Comparison of ENCODE assay signal across 20 mouse cellular contexts in the genomic region with DNA sequence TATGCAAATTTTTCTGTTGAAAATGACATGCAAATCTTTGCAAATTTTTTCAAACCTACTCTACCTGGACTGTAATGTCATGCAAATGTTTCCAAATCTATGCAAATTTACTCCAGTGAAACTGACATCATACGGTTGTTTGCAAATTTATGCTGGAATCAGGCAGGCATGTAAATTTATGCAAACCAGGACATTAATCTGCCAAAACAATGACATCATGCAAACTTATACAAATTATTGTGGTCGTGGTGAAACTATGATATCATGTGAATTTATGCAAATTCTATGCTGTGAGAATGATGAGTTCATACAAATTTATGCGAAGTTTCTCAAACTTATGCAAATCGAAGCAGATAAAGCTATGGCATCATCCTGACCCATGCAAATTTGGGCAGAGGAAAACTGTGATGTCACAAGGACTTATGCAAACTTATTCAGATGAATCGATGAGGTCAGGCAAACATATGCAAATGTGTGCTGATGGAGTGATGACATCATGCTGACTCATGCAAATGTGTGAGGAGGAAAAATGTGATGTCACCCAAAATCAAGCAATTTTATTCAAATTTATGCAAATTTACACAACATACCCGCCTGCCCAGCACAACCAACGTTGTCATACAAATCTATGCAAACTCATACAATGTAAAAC. TPM values are rescaled to one million over a fixed set of nuclear protein-coding genes. Genes with fewer than 3 reads are reported as not detected.
DNase-seq lines count a peak whose midpoint lies in the region; ATAC-seq and TF ChIP-seq lines count a peak whose summit lies in the region.
"Had no signal": no experiment of that assay in that cellular context is flagged by ENCODE, and none has a peak within 500 bp of the region (broad histone marks: within the 10 kb centered on the region; RNA-seq: fewer than 3 reads in every experiment).

No protein-coding gene starts in this region.

- 91% methylated on average over 7 of the region's 7 CpGs for WGBS in lung, embryonic 14.5 days
- WGBS in embryonic facial prominence, embryonic 11.5 days = 93% methylated on average over 7 of the region's 7 CpGs
- WGBS in heart, embryonic 10.5 days = 90% methylated on average over 7 of the region's 7 CpGs

- no peak overlapping the region for H3K27ac ChIP-seq in lung, embryonic 14.5 days (ENCODE audit: low read depth)
- H3K27ac ChIP-seq in ES-E14 (ENCODE audit: insufficient read depth, low read depth, low read length, poor library complexity, severe bottlenecking) = no peak overlapping the region
- no peak overlapping the region for H3K27ac ChIP-seq in embryonic facial prominence, embryonic 11.5 days (replicated peaks; ENCODE audit: low read depth, low read length)
- H3K27ac ChIP-seq in heart, embryonic 10.5 days = no peak overlapping the region
- H3K27ac ChIP-seq: intestine, embryonic 15.5 days; liver, embryonic 13.5 days; macrophage had no signal

- no peaks in the 10 kb centered on the region for H3K4me1 ChIP-seq in lung, embryonic 14.5 days (ENCODE audit: insufficient read depth)
- no peaks in the 10 kb centered on the region for H3K4me1 ChIP-seq in ES-E14 (ENCODE audit: control insufficient read depth in 2 of 2, insufficient read depth in 2 of 2, low read length in 2 of 2, poor library complexity in 1 of 2)
- H3K4me1 ChIP-seq in embryonic facial prominence, embryonic 11.5 days (ENCODE audit: control insufficient read depth, insufficient read depth, low read length) = no peaks in the 10 kb centered on the region
- no peaks in the 10 kb centered on the region for H3K4me1 ChIP-seq in heart, embryonic 10.5 days
- H3K4me1 ChIP-seq: intestine, embryonic 15.5 days; liver, embryonic 13.5 days had no signal

- in situ Hi-C loops in ES-E14 (cut with MboI; ENCODE audit: low sequenced_read_pairs in 2 of 2, unreplicated experiment in 2 of 2) = no loop called here

- DNase-seq in lung, embryonic 14.5 days = peak; percentile 13
- no peak for DNase-seq in lung, postnatal 10 days
- DNase-seq in ES-E14 (ENCODE audit: low read depth, low spot score) = no peak
- DNase-seq in embryonic facial prominence, embryonic 11.5 days (ENCODE audit: low spot score) = peak; percentile 17
- DNase-seq in naive thymus-derived CD4-positive, alpha-beta T cell, adult 2 months (ENCODE audit: low read depth) = peak; percentile 39
- DNase-seq in heart, embryonic 10.5 days (ENCODE audit: low spot score) = no peak
- no peak for DNase-seq in right cerebral cortex, adult 18-20 months
- no peak for DNase-seq in ovary, postnatal 36 days (ENCODE audit: low spot score)
- DNase-seq: gastrocnemius, postnatal 25 days; liver, embryonic 13.5 days; right cerebral cortex, postnatal 4 days had no signal

- ATAC-seq in lung, embryonic 14.5 days (ENCODE audit: insufficient read depth) = no peak
- ATAC-seq in embryonic facial prominence, embryonic 11.5 days (replicated peaks; ENCODE audit: insufficient number of reproducible peaks, low FRiP score, low TSS enrichment, low read depth) = no peak
- ATAC-seq: intestine, embryonic 15.5 days had no signal

- H3K9ac ChIP-seq in lung, embryonic 14.5 days = no peak overlapping the region
- no peak overlapping the region for H3K9ac ChIP-seq in ES-E14 (ENCODE audit: insufficient read depth, low read depth, low read length, poor library complexity, severe bottlenecking)
- H3K9ac ChIP-seq in embryonic facial prominence, embryonic 11.5 days (replicated peaks; ENCODE audit: low read length) = no peak overlapping the region
- H3K9ac ChIP-seq: intestine, embryonic 15.5 days; liver, embryonic 13.5 days had no signal

- H3K9me3 ChIP-seq in lung, embryonic 14.5 days (ENCODE audit: low read depth, low read length) = peaks cover 69% of the 10 kb centered on the region
- H3K9me3 ChIP-seq in ES-E14 (ENCODE audit: control insufficient read depth, insufficient read depth, low read depth, low read length) = peaks cover 4% of the 10 kb centered on the region; the same call in 1 of the 2 replicates
- H3K9me3 ChIP-seq in embryonic facial prominence, embryonic 11.5 days (replicated peaks; ENCODE audit: control insufficient read depth, low read length) = peaks cover 7% of the 10 kb centered on the region
- peaks cover 59% of the 10 kb centered on the region for H3K9me3 ChIP-seq in heart, embryonic 10.5 days

- H3K36me3 ChIP-seq in lung, embryonic 14.5 days (ENCODE audit: insufficient read depth) = no peaks in the 10 kb centered on the region
- peaks cover 32% of the 10 kb centered on the region; the same call in 1 of the 2 replicates for H3K36me3 ChIP-seq in ES-E14 (ENCODE audit: control insufficient read depth, insufficient read depth, low read length, poor library complexity, severe bottlenecking)
- H3K36me3 ChIP-seq in embryonic facial prominence, embryonic 11.5 days (replicated peaks; ENCODE audit: control insufficient read depth, insufficient read depth, low read depth, low read length) = no peaks in the 10 kb centered on the region
- peaks cover 45% of the 10 kb centered on the region for H3K36me3 ChIP-seq in heart, embryonic 10.5 days

- no peak for TF ChIP-seq CTCF in lung, embryonic 14.5 days (IDR thresholded peaks at IDR 0.05; ENCODE audit: low read depth)

- no peak overlapping the region for H3K4me3 ChIP-seq in lung, embryonic 14.5 days (ENCODE audit: low read depth, low read length)
- no peak overlapping the region for H3K4me3 ChIP-seq in ES-E14 (ENCODE audit: insufficient read depth in 1 of 2, low read depth in 1 of 2, low read length in 2 of 2, poor library complexity in 1 of 2, severe bottlenecking in 1 of 2)
- no peak overlapping the region for H3K4me3 ChIP-seq in embryonic facial prominence, embryonic 11.5 days (ENCODE audit: low read depth, low read length)
- H3K4me3 ChIP-seq in heart, embryonic 10.5 days = no peak overlapping the region
- H3K4me3 ChIP-seq: intestine, embryonic 15.5 days; liver, embryonic 13.5 days had no signal

- H3K27me3 ChIP-seq in lung, embryonic 14.5 days (ENCODE audit: insufficient read depth, low read length) = no peaks in the 10 kb centered on the region
- no peaks in the 10 kb centered on the region for H3K27me3 ChIP-seq in embryonic facial prominence, embryonic 11.5 days (ENCODE audit: control insufficient read depth, insufficient read depth, low read length)
- H3K27me3 ChIP-seq in heart, embryonic 10.5 days (ENCODE audit: insufficient read depth, poor library complexity, severe bottlenecking) = no peaks in the 10 kb centered on the region
- H3K27me3 ChIP-seq: intestine, embryonic 15.5 days; liver, embryonic 13.5 days had no signal

- no peak overlapping the region for H3K4me2 ChIP-seq in lung, embryonic 14.5 days
- H3K4me2 ChIP-seq in embryonic facial prominence, embryonic 11.5 days (ENCODE audit: low read depth, low read length) = no peak overlapping the region
- H3K4me2 ChIP-seq: intestine, embryonic 15.5 days; liver, embryonic 13.5 days had no signal

TF ChIP-seq in ES-E14, 5 proteins besides CTCF, POLR2A, EP300 and RAD21:
- TF ChIP-seq HCFC1 (IDR thresholded peaks at IDR 0.05; ENCODE audit: borderline replicate concordance, insufficient read depth, low read length) (no peak), ZNF384 (IDR thresholded peaks at IDR 0.05; ENCODE audit: low read depth, low read length) (no peak), CHD2 (IDR thresholded peaks at IDR 0.05; ENCODE audit: low read depth, low read length) (no peak), MAFK (IDR thresholded peaks at IDR 0.05; ENCODE audit: insufficient read depth, low read depth, low read length) (peak; percentile 74), ZC3H11A (IDR thresholded peaks at IDR 0.05; ENCODE audit: borderline replicate concordance, low read depth, low read length) (no peak)

RNA-seq across cellular contexts. Expression of a gene that starts 7.1 kb away (rescaled TPM):
- polyA plus RNA-seq in lung, embryonic 14.5 days (2014; fragmentation: Nextera tagmentation; extraction: Ambion mirVana) = 7.9 and 10.3 TPM in 2 replicates
- total RNA-seq in ES-E14 (2012; rRNA removed) = 5.8 and 13.1 TPM in 2 replicates
- polyA plus RNA-seq in embryonic facial prominence, embryonic 11.5 days (2014; fragmentation: Nextera tagmentation; extraction: Ambion mirVana) = 1.4 and 3.8 TPM in 2 replicates
- 5.0 and 5.3 TPM in 2 replicates for polyA plus RNA-seq in heart, embryonic 10.5 days (2016; fragmentation: Nextera tagmentation; extraction: Ambion mirVana)

RNA-seq across cellular contexts. Expression of a gene that starts 30.6 kb away (rescaled TPM):
- polyA plus RNA-seq in lung, embryonic 14.5 days (2014; fragmentation: Nextera tagmentation; extraction: Ambion mirVana) = not detected in 2 replicates
- 0.13 and 0.85 TPM in 2 replicates for total RNA-seq in ES-E14 (2012; rRNA removed)
- not detected in 2 replicates for polyA plus RNA-seq in embryonic facial prominence, embryonic 11.5 days (2014; fragmentation: Nextera tagmentation; extraction: Ambion mirVana)
- not detected in 2 replicates for polyA plus RNA-seq in heart, embryonic 10.5 days (2016; fragmentation: Nextera tagmentation; extraction: Ambion mirVana)
- total RNA-seq: adrenal gland, adult 18-20 months; gastrocnemius, postnatal 25 days; left cerebral cortex, postnatal 36 days had no signal
- polyA plus RNA-seq: cortical plate, adult 2 months; heart, embryonic 14.5 days; intestine, embryonic 15.5 days; liver, embryonic 13.5 days; macrophage; neural tube, embryonic 14.5 days; stomach, embryonic 16.5 days; urinary bladder, adult 2 months had no signal

RNA-seq across cellular contexts. Expression of a gene that starts 47.9 kb away (rescaled TPM):
- not detected in 2 replicates for polyA plus RNA-seq in lung, embryonic 14.5 days (2014; fragmentation: Nextera tagmentation; extraction: Ambion mirVana)
- not detected in 2 replicates for total RNA-seq in ES-E14 (2012; rRNA removed)
- not detected in 2 replicates for polyA plus RNA-seq in embryonic facial prominence, embryonic 11.5 days (2014; fragmentation: Nextera tagmentation; extraction: Ambion mirVana)
- not detected in 2 replicates for polyA plus RNA-seq in heart, embryonic 10.5 days (2016; fragmentation: Nextera tagmentation; extraction: Ambion mirVana)
- total RNA-seq: adrenal gland, adult 18-20 months; gastrocnemius, postnatal 25 days; left cerebral cortex, postnatal 36 days had no signal
- polyA plus RNA-seq: cortical plate, adult 2 months; heart, embryonic 14.5 days; intestine, embryonic 15.5 days; liver, embryonic 13.5 days; macrophage; neural tube, embryonic 14.5 days; stomach, embryonic 16.5 days; urinary bladder, adult 2 months had no signal

Comparison
In these comparisons a context has a peak if more than half of its experiments do, and no peak if none do; other contexts are left out.
1. DNase-seq: peak in lung, embryonic 14.5 days (single experiment), embryonic facial prominence, embryonic 11.5 days (single experiment) and naive thymus-derived CD4-positive, alpha-beta T cell, adult 2 months (single experiment); none in lung, postnatal 10 days (single experiment), ES-E14 (single experiment), heart, embryonic 10.5 days (single experiment), right cerebral cortex, adult 18-20 months (single experiment) and ovary, postnatal 36 days (single experiment).